Mouse (Mus musculus) retina, postnatal 7 days (tissue): Measurements from ENCODE around the gene Srl.
"Not testable (repeated sequence)": the region's sequence is repeated elsewhere in the genome, so short reads cannot be mapped to it uniquely, and the experiment has no call there.

Source experiments
- DNase-seq: peaks from one replicate; pipeline ENCODE4 v3.0.0-alpha.2; 2012; ENCODE audit warnings: low read depth, low spot score

Srl gene

GRCm38 (mm10) chr16:4552829-4553550 is 11.4 kb upstream of the Srl start:
- DNase-seq = no peak

GRCm38 (mm10) chr16:4551885-4552284 is 10.3 kb upstream of the Srl start:
- no peak for DNase-seq

GRCm38 (mm10) chr16:4551056-4551455 is 9.4 kb upstream of the Srl start:
- DNase-seq = peak; percentile 72

- DNase-seq = no peak
Measured at GRCm38 (mm10) chr16:4548953-4549688, 7.5 kb upstream of the Srl start.

GRCm38 (mm10) chr16:4547611-4548010 is 6.0 kb upstream of the Srl start:
- no peak for DNase-seq

GRCm38 (mm10) chr16:4546838-4547237 is 5.2 kb upstream of the Srl start:
- DNase-seq = no peak

- DNase-seq = no peak
Measured at GRCm38 (mm10) chr16:4544845-4545244, 3.2 kb upstream of the Srl start.

- no peak for DNase-seq
Measured at GRCm38 (mm10) chr16:4543266-4543665, 1.6 kb upstream of the Srl start.

- DNase-seq = no peak
Measured at GRCm38 (mm10) chr16:4542236-4542774, 689 bp upstream of the Srl start.

GRCm38 (mm10) chr16:4541033-4541432 is 583 bp downstream of the Srl start:
- DNase-seq = no peak

- DNase-seq = no peak
Measured at GRCm38 (mm10) chr16:4540064-4540775, 1.4 kb downstream of the Srl start.

- DNase-seq = no peak
Measured at GRCm38 (mm10) chr16:4539521-4539920, 2.1 kb downstream of the Srl start.

- no peak for DNase-seq
Measured at GRCm38 (mm10) chr16:4537616-4538358, 3.8 kb downstream of the Srl start.

- not testable (repeated sequence) for DNase-seq
Measured at GRCm38 (mm10) chr16:4527373-4527772, 14.2 kb downstream of the Srl start.

- DNase-seq = no peak
Measured at GRCm38 (mm10) chr16:4523313-4524004, 18.2 kb downstream of the Srl start.

- no peak for DNase-seq
Measured at GRCm38 (mm10) chr16:4522879-4523278, 18.7 kb downstream of the Srl start.

- DNase-seq = no peak
Measured at GRCm38 (mm10) chr16:4521735-4522530, 19.7 kb downstream of the Srl start.

- DNase-seq = no peak
Measured at GRCm38 (mm10) chr16:4521074-4521667, 20.4 kb downstream of the Srl start.

- DNase-seq = no peak
Measured at GRCm38 (mm10) chr16:4520673-4521072, 20.9 kb downstream of the Srl start.

GRCm38 (mm10) chr16:4519825-4520224 is 21.8 kb downstream of the Srl start:
- no peak for DNase-seq
